Mouse (Mus musculus) CD4-positive helper T cell, adult 2 months (primary cell): ENCODE data around the gene Ovol1.

ENCODE experiments used
- DNase-seq: peaks from one replicate; pipeline ENCODE4 v3.0.0-alpha.2; 2012; ENCODE audit warnings: low read depth, missing footprints, low spot score

The Ovol1 gene

GRCm38 (mm10) chr19:5518721-5519120 is 41.7 kb downstream of the Ovol1 start:
- no peak for DNase-seq

- no peak for DNase-seq
These were observed 43.4 kb downstream of the Ovol1 start for GRCm38 (mm10) chr19:5516906-5517505.

DNA sequence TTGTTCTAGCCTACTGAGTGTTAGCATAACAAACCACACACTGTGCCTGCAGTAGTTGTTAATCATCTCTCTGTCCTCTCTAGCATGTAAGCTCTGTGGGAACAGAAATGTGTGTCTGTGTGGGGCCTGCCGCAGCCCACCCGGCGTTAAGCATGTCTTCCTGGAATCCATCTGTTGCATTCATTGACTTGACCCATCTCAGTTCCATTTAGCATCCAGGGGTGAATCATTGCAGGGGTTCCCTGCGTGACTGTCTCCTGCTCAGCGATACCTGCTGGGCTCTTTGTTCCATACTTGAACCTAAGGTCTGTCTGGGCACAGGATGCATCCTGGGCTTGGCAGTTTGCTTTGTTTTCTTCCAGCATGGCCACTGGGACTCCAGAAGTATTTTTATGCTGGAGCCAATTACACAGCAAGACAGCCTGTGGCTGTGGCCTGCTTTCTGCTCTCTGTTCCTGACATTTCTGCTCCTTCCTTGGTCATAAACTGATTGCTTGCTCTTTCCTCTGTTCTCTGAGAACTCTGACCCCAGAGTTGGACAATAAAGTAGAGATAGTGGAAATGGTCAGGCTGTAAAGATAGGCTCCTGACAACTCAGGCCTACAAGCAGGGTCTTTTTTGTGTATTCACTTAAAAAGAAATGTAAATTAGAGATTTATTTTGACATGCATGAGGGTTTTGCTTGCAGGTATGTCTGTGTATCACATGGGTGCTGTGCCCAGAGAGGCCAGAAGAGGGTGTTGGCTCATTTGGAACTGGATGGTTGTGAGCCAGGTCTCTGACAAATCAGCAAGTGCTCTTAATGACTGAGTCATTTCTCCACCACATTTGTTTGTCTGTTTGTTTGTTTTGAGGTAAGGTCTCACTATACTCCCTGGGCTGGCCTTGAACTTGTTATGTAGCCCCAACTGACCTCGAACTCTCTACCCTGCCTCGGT is 44.3 kb downstream of the Ovol1 start:
- no peak for DNase-seq

DNA sequence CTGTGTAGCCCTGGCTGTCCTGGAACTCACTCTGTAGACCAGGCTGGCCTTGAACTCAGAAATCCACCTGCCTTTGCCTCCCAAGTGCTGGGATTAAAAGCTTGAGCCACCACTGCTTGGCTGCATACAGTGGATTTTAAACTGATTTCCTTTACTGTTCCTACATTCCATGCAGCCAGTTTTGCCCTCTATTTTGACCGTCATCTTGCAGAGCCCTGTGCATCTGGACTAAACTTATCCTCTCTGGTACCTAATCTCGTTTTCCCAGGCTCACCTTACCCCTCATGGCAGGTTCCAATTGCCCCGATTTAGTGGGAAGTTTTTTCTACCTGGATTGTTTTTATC is 47.5 kb downstream of the Ovol1 start:
- DNase-seq: no peak

DNA sequence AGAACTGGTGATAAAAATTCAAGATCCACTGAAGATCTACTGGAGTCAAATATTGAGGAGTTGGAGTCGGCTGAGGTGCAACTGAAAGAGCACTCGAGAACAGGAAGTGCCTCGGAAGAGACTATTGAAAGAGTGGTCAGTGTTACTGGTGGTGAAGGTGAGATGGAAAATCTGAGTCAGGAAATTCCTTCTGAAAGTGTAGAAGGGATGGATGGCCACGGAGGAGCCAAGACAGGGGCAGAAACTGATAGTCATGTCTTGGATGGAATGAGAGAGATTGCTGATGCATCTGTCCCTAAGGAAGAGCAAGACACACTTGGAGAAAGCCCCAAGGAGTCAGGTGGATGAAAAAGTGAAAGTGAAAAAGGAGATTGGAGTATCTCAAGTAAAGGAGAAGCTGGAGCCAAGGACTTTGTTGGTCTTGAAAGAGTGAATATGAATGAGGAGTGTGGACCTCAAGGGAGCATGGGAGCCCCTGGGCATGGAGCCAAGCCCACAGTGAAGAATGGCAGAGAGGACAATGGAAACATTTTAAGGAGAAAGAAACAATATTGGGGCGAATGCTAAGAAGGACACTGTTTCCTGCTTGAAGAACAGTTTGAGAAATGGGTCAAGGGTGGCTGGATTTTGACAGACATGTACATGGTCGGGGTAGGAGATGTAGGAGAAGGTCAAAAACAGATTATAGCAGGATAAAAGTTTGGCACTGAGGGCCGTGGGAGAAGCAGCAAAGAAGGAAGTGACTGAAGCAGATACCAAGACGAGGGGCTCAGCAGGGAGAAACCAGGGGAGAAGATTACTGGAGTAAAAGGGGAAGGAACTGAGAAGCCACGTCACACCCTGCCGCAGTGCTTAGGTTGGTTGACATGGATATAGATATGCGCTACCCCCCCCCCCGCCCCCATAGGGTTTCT is 48.1 kb downstream of the Ovol1 start:
- DNase-seq: peak; percentile 38

DNA sequence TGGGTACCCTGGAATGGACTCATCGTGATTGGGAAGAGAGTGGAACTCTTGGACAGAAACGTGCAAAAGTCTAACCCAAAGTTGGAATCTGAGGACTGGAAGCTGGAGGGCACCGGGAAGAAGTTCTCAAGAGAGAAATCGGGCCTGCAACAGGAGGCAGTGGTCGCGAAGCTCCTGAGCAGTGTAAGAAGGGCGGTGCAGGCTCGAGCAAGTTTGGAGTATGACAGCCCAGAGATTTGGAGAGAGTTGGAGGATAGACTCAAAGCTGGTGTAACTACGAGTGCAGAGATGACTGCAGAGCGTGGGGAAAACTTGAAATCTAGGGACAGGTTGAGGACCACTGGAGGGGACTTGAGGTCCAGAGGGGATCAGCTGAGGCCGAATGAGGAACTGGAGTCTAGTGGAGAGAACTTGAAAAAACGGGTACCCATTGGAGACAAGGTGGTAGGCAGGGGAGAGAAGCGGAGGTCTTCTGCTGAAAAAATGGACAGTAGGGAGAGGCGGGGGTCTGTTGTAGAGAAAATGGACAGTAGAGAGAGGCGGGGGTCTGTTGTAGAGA is 49.3 kb downstream of the Ovol1 start:
- DNase-seq: no peak

- peak; percentile 98 for DNase-seq
These were observed 50.1 kb downstream of the Ovol1 start, which contains the start of gene Snx32 for GRCm38 (mm10) chr19:5510031-5511026. Snx32 (minus strand) TSS chr19:5510538.

DNA sequence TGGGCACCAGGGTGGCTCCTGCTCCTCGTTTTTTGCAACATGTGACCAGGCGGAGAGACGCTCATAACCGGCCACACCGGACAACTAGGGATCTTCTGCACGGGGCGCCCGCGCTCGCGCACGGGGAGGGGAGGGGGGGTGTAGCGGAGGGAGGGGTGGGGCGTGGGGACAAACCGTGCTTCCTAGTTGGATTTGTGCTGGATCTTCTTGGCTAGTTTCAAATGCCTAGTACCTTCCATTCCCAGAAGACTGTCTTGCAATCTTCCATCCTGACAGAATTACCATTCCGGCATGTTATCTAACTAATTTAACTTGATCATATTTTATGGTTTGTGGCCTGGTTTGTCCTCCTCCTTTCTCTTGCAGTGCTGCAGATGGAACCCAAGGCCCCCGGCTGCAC is 56.8 kb downstream of the Ovol1 start, which contains the start of gene 1700020D05Rik:
TSS of gene 1700020D05Rik (minus strand) at position 101 of the 400 bp plus-strand sequence.
- DNase-seq: no peak

GRCm38 (mm10) chr19:5500330-5500875 is 60.0 kb downstream of the Ovol1 start:
- no peak for DNase-seq
